Mouse (Mus musculus): ENCODE measurements at regions not wholly inside any gene's neighbourhood (a gene's known extent, or its start where the extent isn't known, plus 50 kb on each side); places are given as distances from the start of the nearest gene placed in this dataset.
A peak's percentile ranks its signal among the peaks of the same experiment; 100 is the strongest.

DNA sequence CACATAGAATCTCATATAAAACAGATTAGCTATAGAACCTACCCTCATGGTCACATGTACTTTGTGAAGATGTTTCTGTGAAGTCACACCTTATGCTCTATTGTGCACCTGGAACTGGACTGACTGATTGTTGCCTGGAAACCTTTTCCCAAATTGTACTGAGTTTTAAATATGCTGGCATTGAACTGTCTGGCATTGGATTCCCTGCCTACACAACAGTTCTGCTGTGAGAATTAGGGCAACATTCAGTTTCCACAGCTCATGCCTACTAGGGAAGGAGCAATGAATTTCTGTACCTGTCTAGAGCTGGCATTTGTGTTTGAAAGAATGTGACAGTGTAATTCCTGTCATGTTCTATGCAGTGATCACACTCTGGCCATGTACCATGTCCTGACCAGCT is 60.4 kb upstream of the Poc5 start:
- DNase-seq (ENCODE audit: low spot score): no peak

GRCm38 (mm10) chr13:96324636-96325035 is 63.5 kb upstream of the Poc5 start:
- no peak for DNase-seq (ENCODE audit: low spot score)

- peak; percentile 30 for DNase-seq (ENCODE audit: low spot score)
These were observed 70.9 kb upstream of the Poc5 start for GRCm38 (mm10) chr13:96317161-96317560.

DNA sequence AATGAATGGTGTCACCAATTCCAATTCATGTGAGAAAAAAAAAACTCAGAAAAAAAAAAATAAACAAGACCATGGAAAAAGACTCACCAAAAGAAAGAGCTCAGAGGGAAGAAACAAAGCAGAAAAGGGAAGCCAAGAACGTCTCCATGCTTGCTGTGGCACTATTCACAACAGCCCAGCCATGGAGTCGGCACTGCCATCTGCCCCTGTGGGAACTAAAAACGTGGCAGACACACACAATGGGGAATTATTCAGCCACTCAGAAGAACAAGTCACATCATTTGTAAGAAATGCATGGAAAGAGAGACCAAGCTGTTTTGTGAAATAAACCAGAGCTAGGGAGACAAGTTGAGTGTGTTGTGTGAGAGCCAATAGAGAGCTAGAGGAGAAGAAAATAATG is 74.9 kb upstream of the Poc5 start:
- DNase-seq (ENCODE audit: low spot score): no peak

DNA sequence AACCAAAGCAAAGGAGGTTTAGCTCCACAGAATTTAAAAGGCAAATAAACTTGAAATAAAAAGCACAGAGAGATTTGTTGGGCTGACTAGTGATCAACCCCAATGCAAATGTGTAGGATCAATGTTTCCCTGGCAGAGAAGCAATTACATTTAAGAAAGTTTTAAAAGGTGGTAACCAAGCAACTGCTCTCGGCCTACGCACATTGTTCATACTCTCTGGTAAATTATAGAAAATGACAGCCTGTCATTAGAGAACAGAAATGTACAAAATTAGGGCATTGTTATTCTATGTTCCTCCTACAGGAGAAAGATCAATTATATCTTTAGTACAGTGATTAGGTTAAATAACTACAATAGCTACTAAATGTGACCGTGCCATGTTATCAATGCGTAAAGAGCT is 85.6 kb upstream of the Poc5 start:
- no peak for DNase-seq (ENCODE audit: low spot score)

- no peak for DNase-seq (ENCODE audit: low spot score)
These were observed 100.3 kb upstream of the Poc5 start for GRCm38 (mm10) chr13:96287797-96288196.

DNA sequence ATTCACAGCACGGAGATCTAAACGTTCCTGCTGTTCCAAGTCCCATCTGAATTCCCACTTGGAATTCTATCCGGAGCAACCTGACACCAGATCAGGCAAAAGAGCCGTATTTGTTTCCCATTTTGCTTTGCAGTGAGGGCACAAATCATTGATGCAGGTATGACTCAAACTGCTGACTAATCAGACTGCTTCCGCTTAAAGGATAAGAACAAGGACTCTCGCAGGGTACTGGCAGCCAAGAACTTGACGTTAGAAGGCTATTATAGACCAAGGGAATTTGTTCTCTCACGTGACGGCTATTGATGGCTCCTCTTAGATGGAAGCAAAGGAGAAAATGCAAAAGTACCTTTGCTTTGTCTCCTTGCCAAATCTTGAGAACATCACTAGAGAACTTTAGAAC is 118.1 kb upstream of the Poc5 start:
- no peak for DNase-seq (ENCODE audit: low spot score)

DNA sequence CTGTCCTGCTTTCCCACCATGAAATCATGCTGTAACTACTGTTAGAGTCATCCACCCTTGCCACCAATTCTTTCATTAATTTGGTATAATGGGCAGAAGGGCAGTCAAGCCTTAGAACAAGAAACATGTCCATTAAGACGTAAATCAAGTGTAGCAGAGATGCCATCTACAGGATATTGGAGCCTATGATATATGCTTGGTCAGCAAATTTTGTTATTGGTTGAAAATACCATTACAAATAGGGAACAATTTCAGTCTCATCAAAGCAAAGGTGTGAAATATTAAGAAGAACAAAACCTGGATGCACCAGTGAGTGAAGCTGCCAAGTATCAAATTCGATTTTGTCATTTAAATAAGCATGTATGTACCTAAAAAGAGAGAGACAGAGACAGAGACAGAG is 123.6 kb upstream of the Sv2c start:
- no peak for DNase-seq (ENCODE audit: low spot score)

- DNase-seq (ENCODE audit: low spot score): no peak
These were observed 122.0 kb upstream of the Sv2c start for GRCm38 (mm10) chr13:96254391-96254790.

GRCm38 (mm10) chr13:96220763-96221162 is 88.4 kb upstream of the Sv2c start:
- DNase-seq (ENCODE audit: low spot score): no peak

DNA sequence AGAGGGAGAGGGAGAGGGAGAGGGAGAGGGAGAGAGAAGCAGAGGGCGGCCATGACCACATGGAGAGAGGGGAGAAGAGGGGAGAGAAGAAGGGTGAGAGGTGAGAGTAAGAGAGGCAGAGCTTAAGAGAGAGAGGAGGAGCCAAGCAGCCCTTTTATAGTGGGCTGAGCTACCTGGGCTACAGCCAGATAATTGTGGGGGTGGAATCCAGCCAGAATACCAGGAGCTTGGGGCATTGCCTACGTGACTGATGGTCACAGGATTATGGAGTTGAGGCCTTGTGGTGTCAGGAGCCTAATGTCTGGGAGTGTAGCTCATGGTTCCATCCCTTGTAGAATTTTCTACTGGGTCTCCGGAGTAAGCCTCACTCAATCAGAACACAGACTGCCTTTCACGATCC is 83.1 kb upstream of the Sv2c start:
- DNase-seq (ENCODE audit: low spot score): no peak

DNA sequence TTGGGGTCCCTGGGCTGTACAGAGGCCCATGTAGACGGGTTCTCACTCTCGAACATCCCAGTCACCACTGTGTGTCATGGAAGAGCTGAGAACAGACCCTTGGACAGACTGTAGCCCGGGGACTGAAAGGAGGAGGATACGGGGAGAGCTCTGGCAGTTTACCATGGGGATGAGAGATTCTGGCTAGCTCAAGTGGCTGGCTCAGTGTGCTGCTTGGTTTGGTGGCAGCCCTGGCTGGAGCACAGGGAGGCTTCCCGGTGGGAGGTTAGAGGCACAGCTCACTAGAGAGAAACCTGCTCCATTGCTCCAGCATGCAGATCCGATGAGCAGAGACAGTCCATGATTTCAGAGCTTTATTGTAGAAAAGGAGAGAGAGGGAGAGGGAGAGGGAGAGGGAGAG is 82.7 kb upstream of the Sv2c start:
- DNase-seq (ENCODE audit: low spot score): no peak

DNA sequence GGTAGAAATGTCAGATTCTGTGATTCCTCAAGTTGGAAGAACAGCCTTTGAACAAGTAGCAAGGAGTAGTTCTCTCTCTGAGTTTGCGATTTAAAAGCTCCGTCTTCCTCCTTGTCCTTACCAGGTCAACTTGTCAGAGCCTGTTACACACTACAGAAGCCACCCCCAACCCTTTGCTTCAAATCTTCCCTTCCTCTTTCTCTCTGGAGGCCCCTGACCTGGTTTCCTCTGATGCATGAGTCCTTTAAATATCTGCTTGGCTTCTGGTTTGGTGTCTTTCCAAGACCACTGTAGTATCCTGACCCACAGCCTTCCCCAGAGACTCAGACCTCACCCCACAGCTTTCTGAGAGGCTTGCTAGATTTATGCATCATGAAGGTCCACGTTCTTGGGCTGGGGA is 73.7 kb upstream of the Sv2c start:
- DNase-seq (ENCODE audit: low spot score): no peak

GRCm38 (mm10) chr13:96188618-96189017 is 56.2 kb upstream of the Sv2c start:
- DNase-seq (ENCODE audit: low spot score): peak; percentile 5

Data from embryo, embryonic 10.5 days (tissue).